Mouse (Mus musculus): ENCODE measurements at regions not wholly inside any gene's neighbourhood (a gene's known extent, or its start where the extent isn't known, plus 50 kb on each side); places are given as distances from the start of the nearest gene placed in this dataset.

DNA sequence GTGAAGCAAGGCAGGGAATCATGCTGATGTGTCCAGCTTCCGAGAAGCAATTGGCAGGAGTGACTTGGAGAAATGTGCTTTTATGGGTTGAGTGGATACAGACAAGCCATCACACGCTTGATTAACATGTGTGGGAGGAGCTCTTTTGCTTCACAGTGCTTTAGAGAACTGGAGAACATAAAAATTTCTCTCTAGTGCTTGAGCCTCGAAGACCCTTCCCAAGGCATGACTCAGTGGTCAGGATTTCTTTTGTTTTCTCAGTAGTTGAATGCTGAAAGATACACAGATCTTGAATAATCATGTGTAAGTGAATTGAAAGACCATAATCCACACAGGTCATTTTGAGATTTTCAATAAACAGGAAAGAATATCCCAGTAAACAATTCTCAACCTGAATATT, 721.9 kb downstream of the Hace1 start:
- DNase-seq (no peak), ATAC-seq (ENCODE audit: low read depth) (no peak)
- Histone ChIP-seq H3K4me1 (replicated peaks) (no peaks in the 10 kb centered on the region), H3K9me3 (replicated peaks) (no peaks in the 10 kb centered on the region), H3K4me3 (replicated peaks) (no peak overlapping the region), H3K9ac (no peak overlapping the region), H3K27me3 (no peaks in the 10 kb centered on the region), H3K27ac (no peak overlapping the region), H3K36me3 (no peaks in the 10 kb centered on the region), H3K4me2 (no peak overlapping the region)
- WGBS (ENCODE audit: insufficient replicate concordance): 44% methylated on average over 3 of the region's 3 CpGs

DNA sequence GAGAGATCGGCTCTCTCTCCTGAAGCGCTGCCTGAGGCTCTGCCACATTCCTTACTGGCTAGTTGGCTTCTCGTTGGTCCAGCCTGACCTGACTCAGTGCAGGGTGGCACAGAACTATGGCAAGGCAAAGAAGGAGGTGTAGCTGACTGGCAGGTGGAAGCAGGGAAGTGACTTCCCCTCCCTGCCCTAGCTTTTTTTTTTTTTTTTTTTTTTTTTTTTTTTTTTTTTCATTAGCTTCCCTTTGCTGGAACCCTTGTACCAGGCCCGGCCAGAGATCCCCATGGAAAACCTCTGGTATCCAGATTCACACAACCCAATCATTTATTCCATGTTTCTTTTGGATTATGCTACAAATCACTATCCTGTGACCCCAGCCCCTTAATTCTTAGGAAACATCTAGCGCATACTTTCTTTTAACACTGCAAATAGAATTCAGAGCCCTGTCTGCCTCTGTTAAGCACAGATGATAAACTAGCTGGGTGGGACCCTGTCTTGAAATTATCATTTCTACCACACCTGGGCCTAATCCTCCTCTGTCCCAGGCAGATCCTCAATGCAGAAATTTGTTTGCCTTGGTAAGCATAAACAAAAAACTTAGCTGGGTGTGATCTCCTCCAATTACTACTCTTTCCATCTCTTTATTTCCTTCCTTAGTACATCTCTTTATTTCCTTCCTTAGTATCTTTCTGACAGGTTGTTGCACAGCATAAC, 742.9 kb downstream of the Hace1 start:
- Histone ChIP-seq H3K4me3 (replicated peaks) (no peak overlapping the region), H3K9ac (no peak overlapping the region), H3K9me3 (replicated peaks) (no peaks in the 10 kb centered on the region), H3K4me1 (replicated peaks) (no peaks in the 10 kb centered on the region), H3K36me3 (no peaks in the 10 kb centered on the region), H3K4me2 (no peak overlapping the region), H3K27me3 (no peaks in the 10 kb centered on the region), H3K27ac (no peak overlapping the region)
- ATAC-seq (ENCODE audit: low read depth) (peak; percentile 74), DNase-seq (no peak)
- 66% methylated on average over 5 of the region's 5 CpGs for WGBS (ENCODE audit: insufficient replicate concordance)

DNA sequence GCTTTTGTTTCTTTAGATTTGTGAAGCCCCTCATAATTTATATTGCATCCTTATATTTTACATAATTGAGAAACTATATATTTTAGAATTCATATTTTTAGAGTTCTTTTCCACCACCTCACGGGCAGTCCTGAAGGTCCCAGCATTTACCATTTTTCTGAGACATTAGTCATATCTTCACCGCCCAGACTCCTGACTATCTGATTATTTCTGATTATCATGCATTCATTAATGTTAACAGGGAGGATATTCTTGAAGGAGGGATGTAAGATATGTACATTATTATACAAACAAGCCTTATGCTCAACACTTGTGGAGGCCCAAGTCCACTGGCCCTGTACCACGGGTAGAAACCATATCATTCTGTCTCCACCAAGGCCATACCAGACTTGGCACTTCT, 743.4 kb downstream of the Hace1 start:
- WGBS (ENCODE audit: insufficient replicate concordance): 63% methylated on average over 3 of the region's 3 CpGs
- ATAC-seq (ENCODE audit: low read depth): peak; percentile 60
- no peak for DNase-seq

DNA sequence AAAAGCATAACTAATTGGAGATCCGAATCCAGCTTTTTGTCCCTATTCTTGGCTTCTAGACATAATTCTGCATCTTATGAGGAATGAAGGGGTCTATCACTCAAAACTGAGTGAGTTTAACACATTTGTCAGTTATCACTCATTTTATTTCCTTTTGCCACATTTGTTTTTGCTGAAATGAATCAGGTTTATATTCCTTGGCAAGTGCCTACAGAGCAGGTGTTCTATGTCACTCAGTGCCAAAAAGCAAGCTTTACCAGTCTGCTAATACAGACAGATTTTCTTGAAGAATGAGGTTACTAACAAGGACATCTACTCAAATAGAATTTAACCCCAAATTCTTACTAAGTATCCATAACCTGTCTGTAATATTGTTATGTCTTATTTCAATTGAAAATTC, 751.4 kb downstream of the Hace1 start:
- Histone ChIP-seq H3K27ac (no peak overlapping the region), H3K9me3 (replicated peaks) (no peaks in the 10 kb centered on the region), H3K4me2 (no peak overlapping the region), H3K27me3 (no peaks in the 10 kb centered on the region), H3K4me1 (replicated peaks) (no peaks in the 10 kb centered on the region), H3K4me3 (replicated peaks) (no peak overlapping the region), H3K9ac (no peak overlapping the region), H3K36me3 (no peaks in the 10 kb centered on the region)
- no peak for DNase-seq
- 51% methylated on average over 1 of the region's 1 CpGs for WGBS (ENCODE audit: insufficient replicate concordance)
- ATAC-seq (ENCODE audit: low read depth): no peak

More for the DNA sequence above, 743.4 kb downstream of the Hace1 start:
- no peaks in the 10 kb centered on the region for H3K9me3 ChIP-seq (replicated peaks)
- no peaks in the 10 kb centered on the region for H3K4me1 ChIP-seq (replicated peaks)
- no peak overlapping the region for H3K27ac ChIP-seq
- H3K4me3 ChIP-seq (replicated peaks): no peak overlapping the region
- no peaks in the 10 kb centered on the region for H3K36me3 ChIP-seq
- H3K27me3 ChIP-seq: no peaks in the 10 kb centered on the region
- H3K9ac ChIP-seq: no peak overlapping the region
- H3K4me2 ChIP-seq: no peak overlapping the region

DNA sequence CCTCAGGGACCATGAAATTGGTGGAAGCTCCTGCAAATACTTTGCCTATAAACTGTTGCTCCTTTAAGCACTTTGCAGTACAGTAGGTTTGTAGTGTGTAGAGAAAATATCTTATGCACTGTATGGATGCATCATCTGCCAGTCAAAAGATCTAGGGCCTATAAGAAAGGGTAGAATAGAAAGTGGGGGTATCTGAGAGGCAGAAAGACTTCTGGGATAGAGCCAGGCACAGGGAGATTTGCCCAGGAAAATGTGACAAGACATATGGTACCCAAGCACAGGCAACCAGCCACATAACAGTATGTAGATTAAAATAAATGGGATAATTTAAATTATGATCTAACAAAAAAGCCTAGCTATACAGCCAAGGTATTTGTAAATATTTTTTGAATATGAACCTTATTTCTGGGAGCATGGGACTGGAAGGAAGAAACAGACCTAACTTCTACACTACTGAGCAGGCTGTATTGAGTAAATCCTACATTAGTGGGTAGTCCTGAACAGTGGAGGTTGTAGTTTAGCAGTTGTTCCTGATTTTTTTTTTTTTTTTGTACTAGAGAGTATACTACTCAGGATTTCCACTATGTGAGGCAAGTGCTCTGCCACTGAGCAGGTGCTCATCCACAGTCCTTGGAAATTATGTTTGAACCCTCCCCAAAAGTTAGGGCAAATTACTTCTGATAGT, 754.1 kb downstream of the Hace1 start:
- no peak for DNase-seq
- H3K4me2 ChIP-seq: no peak overlapping the region
- H3K9me3 ChIP-seq (replicated peaks): no peaks in the 10 kb centered on the region
- no peaks in the 10 kb centered on the region for H3K4me1 ChIP-seq (replicated peaks)
- no peak for ATAC-seq (ENCODE audit: low read depth)
- no peak overlapping the region for H3K27ac ChIP-seq
- no peak overlapping the region for H3K4me3 ChIP-seq (replicated peaks)
- no peak overlapping the region for H3K9ac ChIP-seq
- H3K27me3 ChIP-seq: no peaks in the 10 kb centered on the region
- no peaks in the 10 kb centered on the region for H3K36me3 ChIP-seq

DNA sequence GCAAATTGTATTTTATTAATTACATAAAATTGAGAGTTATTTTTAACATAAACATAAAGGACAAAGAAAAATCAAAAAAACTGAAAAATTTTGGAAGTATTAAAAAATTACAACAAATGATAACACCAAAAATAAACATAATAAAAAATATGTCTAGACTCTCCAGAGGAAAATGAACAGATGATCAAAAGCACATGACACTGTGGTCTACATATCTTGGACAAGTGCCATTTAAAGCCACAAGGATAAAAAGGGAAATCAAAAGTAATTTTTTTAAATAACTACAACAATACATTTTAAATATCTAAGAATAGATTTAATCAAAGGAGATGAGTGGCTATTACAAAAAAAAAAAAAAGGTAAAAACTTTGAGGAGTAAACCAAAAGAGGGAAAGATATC, 755.6 kb downstream of the Hace1 start:
- Histone ChIP-seq H3K9ac (no peak overlapping the region), H3K4me3 (replicated peaks) (no peak overlapping the region), H3K4me2 (no peak overlapping the region), H3K4me1 (replicated peaks) (no peaks in the 10 kb centered on the region), H3K9me3 (replicated peaks) (no peaks in the 10 kb centered on the region), H3K27ac (no peak overlapping the region), H3K27me3 (no peaks in the 10 kb centered on the region), H3K36me3 (no peaks in the 10 kb centered on the region)
- ATAC-seq (ENCODE audit: low read depth): no peak
- no peak for DNase-seq

DNA sequence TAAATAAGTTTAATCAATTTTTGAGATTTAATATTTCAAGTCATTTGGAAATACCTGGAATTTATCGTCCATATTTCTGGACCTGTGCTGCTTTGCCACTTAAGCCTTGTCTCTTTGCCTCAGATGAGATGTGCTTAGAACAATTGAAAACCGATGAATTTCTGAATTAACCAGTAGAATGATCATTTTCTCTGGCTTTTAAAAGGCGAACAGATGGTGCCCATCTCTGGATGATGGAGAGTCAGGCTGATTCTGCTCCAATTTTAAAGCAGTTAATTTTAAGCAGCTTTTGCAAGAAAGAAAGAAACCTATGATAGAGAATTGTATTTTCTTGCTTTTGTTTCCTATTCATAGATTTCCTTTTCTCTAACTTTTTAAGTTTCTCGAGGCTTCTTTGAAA, 767.7 kb downstream of the Hace1 start:
- Histone ChIP-seq H3K27ac (no peak overlapping the region), H3K36me3 (no peaks in the 10 kb centered on the region), H3K4me1 (replicated peaks) (no peaks in the 10 kb centered on the region), H3K9me3 (replicated peaks) (no peaks in the 10 kb centered on the region), H3K27me3 (no peaks in the 10 kb centered on the region), H3K9ac (no peak overlapping the region), H3K4me2 (no peak overlapping the region), H3K4me3 (replicated peaks) (no peak overlapping the region)
- 50% methylated on average over 4 of the region's 4 CpGs for WGBS (ENCODE audit: insufficient replicate concordance)
- DNase-seq: no peak
- ATAC-seq (ENCODE audit: low read depth): no peak

DNA sequence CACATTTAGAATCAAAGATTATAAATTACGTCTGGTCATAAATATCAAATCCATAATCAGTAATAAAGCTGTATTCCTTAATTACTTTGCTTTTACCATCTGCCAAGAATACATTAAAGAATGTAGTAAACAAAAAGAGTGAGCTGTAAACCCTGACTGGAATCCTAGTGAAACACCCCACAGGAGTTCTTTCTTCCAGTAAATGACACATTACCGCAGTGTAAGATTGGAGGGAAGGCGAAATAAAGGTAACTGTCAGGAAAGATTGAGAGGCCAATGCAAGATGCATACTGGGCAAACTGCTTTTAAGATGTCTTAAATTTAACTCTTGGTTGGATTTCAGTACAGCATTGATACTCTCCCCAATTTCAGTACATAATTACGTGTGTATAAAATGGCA, 772.0 kb downstream of the Hace1 start:
- no peaks in the 10 kb centered on the region for H3K4me1 ChIP-seq (replicated peaks)

DNA sequence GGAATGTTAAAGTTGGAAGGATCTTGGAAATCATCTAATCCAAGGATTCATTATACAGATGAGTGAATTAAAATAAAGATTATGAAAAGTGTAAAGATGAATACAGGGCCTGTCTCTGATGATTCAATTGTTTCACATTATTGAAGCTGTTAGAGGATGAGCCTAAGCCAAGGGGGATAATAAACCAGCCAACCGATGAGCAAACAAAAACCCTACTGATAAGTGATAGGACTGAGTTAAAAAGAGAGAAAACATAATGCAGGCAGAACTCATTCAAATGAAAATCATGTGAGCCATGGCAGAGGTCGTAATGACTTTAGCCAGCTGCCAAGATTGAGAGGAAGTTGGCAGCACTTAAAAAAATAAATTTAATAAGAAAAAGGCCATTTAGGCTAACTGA, 772.6 kb downstream of the Hace1 start:
- H3K36me3 ChIP-seq: no peaks in the 10 kb centered on the region
- H3K4me2 ChIP-seq: no peak overlapping the region
- H3K4me1 ChIP-seq (replicated peaks): no peaks in the 10 kb centered on the region
- ATAC-seq (ENCODE audit: low read depth): no peak
- no peaks in the 10 kb centered on the region for H3K27me3 ChIP-seq
- H3K27ac ChIP-seq: no peak overlapping the region
- WGBS (ENCODE audit: insufficient replicate concordance): 45% methylated on average over 2 of the region's 2 CpGs
- no peak overlapping the region for H3K4me3 ChIP-seq (replicated peaks)
- no peak overlapping the region for H3K9ac ChIP-seq
- no peaks in the 10 kb centered on the region for H3K9me3 ChIP-seq (replicated peaks)
- DNase-seq: no peak

More for the DNA sequence above, 772.0 kb downstream of the Hace1 start:
- ATAC-seq (ENCODE audit: low read depth) (no peak), DNase-seq (no peak)
- 72% methylated on average over 4 of the region's 4 CpGs for WGBS (ENCODE audit: insufficient replicate concordance)
- Histone ChIP-seq H3K9me3 (replicated peaks) (no peaks in the 10 kb centered on the region), H3K4me3 (replicated peaks) (no peak overlapping the region), H3K27ac (no peak overlapping the region), H3K9ac (no peak overlapping the region), H3K27me3 (no peaks in the 10 kb centered on the region), H3K36me3 (no peaks in the 10 kb centered on the region), H3K4me2 (no peak overlapping the region)

DNA sequence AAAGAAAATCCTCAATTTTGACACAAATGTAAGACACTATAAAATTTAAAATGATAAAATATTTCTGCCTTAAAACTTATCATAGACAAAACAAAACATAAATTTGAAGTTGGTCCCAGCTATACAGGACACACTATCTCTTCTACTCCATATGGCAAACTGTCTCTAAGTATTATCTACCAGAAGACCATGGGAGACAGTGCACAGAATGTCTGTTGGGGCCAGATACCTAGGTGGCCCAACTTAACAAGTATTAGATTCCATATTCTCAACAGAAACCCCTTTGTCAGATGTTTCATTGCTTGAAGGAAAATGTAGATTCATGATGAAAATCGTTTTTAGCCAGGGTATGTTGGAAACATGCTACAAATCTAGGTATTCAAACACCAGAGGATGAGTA, 779.1 kb downstream of the Hace1 start:
- no peaks in the 10 kb centered on the region for H3K27me3 ChIP-seq
- no peak overlapping the region for H3K9ac ChIP-seq
- H3K36me3 ChIP-seq: no peaks in the 10 kb centered on the region
- no peaks in the 10 kb centered on the region for H3K9me3 ChIP-seq (replicated peaks)
- H3K27ac ChIP-seq: no peak overlapping the region
- WGBS (ENCODE audit: insufficient replicate concordance): 35% methylated on average over 1 of the region's 1 CpGs
- H3K4me2 ChIP-seq: no peak overlapping the region
- peak; percentile 61; the same call in 1 of the 2 replicates for ATAC-seq (ENCODE audit: low read depth)
- H3K4me1 ChIP-seq (replicated peaks): no peaks in the 10 kb centered on the region
- DNase-seq: no peak
- H3K4me3 ChIP-seq (replicated peaks): no peak overlapping the region

DNA sequence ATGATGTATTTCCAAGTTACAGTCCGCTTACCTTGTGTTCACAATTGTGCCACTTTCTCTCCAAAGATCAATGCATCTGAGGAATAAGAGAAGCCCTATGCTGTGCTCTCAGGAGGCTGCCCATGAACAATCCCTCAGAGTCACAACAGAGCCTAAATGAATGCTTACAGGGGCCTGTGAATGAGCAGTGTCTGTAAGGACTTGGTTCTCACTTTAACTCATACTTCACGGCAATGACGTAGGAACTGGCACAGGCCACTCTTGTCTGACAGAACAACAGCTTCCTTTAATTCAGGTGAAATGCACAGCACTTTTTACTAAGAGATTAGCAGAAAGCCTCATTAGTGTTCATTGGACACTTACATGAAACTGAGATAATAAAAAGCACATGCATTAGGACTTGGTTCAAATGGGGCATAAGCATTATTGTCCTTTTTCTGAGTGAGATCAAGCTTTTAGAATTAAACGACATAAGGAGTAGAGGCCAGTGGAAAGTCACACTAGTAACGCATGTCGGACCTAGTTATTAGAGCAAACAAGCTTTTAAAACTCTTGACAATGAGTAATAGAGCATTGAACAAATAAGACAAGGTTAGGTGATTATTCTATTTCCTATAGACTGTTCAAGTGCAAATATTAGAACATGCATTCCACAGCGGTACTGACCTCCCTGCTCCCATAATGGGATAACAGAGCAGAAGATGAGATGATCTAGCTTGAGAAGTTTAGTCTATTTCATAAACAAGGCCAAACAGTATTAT, 796.3 kb downstream of the Hace1 start:
- Histone ChIP-seq H3K27ac (no peak overlapping the region), H3K4me1 (replicated peaks) (no peaks in the 10 kb centered on the region), H3K9me3 (replicated peaks) (no peaks in the 10 kb centered on the region), H3K36me3 (no peaks in the 10 kb centered on the region), H3K4me2 (no peak overlapping the region), H3K4me3 (replicated peaks) (no peak overlapping the region), H3K27me3 (no peaks in the 10 kb centered on the region), H3K9ac (no peak overlapping the region)
- ATAC-seq (ENCODE audit: low read depth): no peak
- 71% methylated on average over 7 of the region's 7 CpGs for WGBS (ENCODE audit: insufficient replicate concordance)
- DNase-seq: no peak

DNA sequence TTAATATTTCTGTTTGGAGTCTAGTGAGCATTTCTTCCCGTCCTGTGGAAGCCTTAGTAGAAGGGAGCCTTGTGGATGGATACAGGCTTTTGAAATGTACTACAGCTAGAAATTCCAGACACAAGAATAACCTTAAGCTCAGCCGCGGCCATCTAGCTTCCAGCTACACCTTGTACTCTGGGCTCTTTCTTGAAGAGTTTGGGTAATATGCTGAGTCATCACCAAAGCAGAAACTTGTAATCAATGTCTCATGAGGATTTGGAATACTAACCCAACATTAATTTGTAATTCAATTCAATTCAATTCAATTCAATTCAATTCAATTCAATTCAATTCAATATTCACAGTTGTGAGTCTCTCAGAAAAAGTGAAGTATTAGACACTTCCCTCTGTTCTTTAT, 797.0 kb downstream of the Hace1 start:
- ATAC-seq (ENCODE audit: low read depth): no peak
- Histone ChIP-seq H3K4me2 (no peak overlapping the region), H3K4me1 (replicated peaks) (no peaks in the 10 kb centered on the region), H3K4me3 (replicated peaks) (no peak overlapping the region), H3K9ac (no peak overlapping the region), H3K27me3 (no peaks in the 10 kb centered on the region), H3K36me3 (no peaks in the 10 kb centered on the region), H3K27ac (no peak overlapping the region), H3K9me3 (replicated peaks) (no peaks in the 10 kb centered on the region)
- DNase-seq: no peak
- WGBS (ENCODE audit: insufficient replicate concordance): 71% methylated on average over 3 of the region's 3 CpGs

Data from liver, embryonic 13.5 days (tissue).